Mouse (Mus musculus) kidney, adult 18-20 months (tissue): ENCODE data around the gene Agfg2.

Experiments used
- DNase-seq: peaks from one replicate; pipeline ENCODE4 v3.0.0; 2021

The Agfg2 gene

GRCm38 (mm10) chr5:137601365-137601729 is 83.2 kb downstream of the Agfg2 start:
- DNase-seq: peak; percentile 35

GRCm38 (mm10) chr5:137600619-137601364 is 83.7 kb downstream of the Agfg2 start, which contains the start of gene Mospd3:
Mospd3 (minus strand) TSS chr5:137601058.
- DNase-seq: peak; percentile 98
